Mouse (Mus musculus) MEL (cell line): Measurements from ENCODE around the gene Lgals8. TPM values are rescaled to one million over a fixed set of nuclear protein-coding genes. Genes with fewer than 3 reads are reported as not detected.

Experiments used
- DNase-seq: peaks from one replicate; pipeline ENCODE4 v3.0.0; 2011; ENCODE audit warnings: low read depth, low spot score
- H3K27ac ChIP-seq: 2 replicates; pipeline ENCODE4 v1.5.1; 2012; ENCODE audit warnings: low read depth, mild to moderate bottlenecking, control low read depth, low read length, moderate library complexity; ENCODE audit not compliant: control insufficient read depth
- H3K27me3 ChIP-seq, 2 experiments: fragments of 150-350 bp in 1 of 2; sonication (generic) in 1 of 2; 2 replicates each; pipeline ENCODE4 v1.6.1; 2012; ENCODE audit warnings: low read length in 2 of 2, mild to moderate bottlenecking in 2 of 2, improper control_type of control experiment in 1 of 2, moderate library complexity in 1 of 2; ENCODE audit not compliant: insufficient read depth in 2 of 2, control insufficient read depth in 1 of 2
- H3K36me3 ChIP-seq, 2 experiments: 2 replicates each; pipeline ENCODE4 v1.6.1; 2012 to 2014; ENCODE audit warnings: low read length in 2 of 2, improper control_type of control experiment in 1 of 2, inconsistent platforms in 1 of 2, mild to moderate bottlenecking in 1 of 2; ENCODE audit not compliant: insufficient read depth in 2 of 2, control insufficient read depth in 1 of 2
- H3K4me1 ChIP-seq, 2 experiments: fragments of 150-350 bp in 1 of 2; sonication (generic) in 1 of 2; 2 replicates each; pipeline ENCODE4 v1.6.1; 2012; ENCODE audit warnings: low read length in 2 of 2, improper control_type of control experiment in 1 of 2, mild to moderate bottlenecking in 1 of 2; ENCODE audit not compliant: insufficient read depth in 2 of 2, control insufficient read depth in 1 of 2
- H3K4me3 ChIP-seq, 2 experiments: fragments of 150-350 bp in 1 of 2; sonication (generic) in 1 of 2; 2 replicates each; pipeline ENCODE4 v1.5.1; 2012; ENCODE audit warnings: low read depth in 2 of 2, low read length in 2 of 2, mild to moderate bottlenecking in 2 of 2, moderate library complexity in 2 of 2, control low read depth in 1 of 2, improper control_type of control experiment in 1 of 2; ENCODE audit not compliant: control insufficient read depth in 1 of 2, insufficient read depth in 1 of 2
- H3K79me2 ChIP-seq: 2 replicates; pipeline ENCODE4 v1.6.1; 2012; ENCODE audit warnings: mild to moderate bottlenecking, low read length, moderate library complexity; ENCODE audit not compliant: control insufficient read depth, poor library complexity, insufficient read depth
- H3K9ac ChIP-seq: 2 replicates; pipeline ENCODE4 v1.6.1; 2012; ENCODE audit warnings: low read depth, mild to moderate bottlenecking, control low read depth, low read length, moderate library complexity; ENCODE audit not compliant: control insufficient read depth, poor library complexity, severe bottlenecking
- H3K9me3 ChIP-seq: fragments of 150-350 bp; sonication (generic); replicated peaks from 2 replicates; pipeline ENCODE4 v1.6.1; 2012; ENCODE audit warnings: mild to moderate bottlenecking, low read length, improper control_type of control experiment, moderate library complexity; ENCODE audit not compliant: insufficient read depth
- BHLHE40 ChIP-seq: IDR thresholded peaks from 2 replicates; pipeline ENCODE4 v1.6.1; 2012; ENCODE audit warnings: low read depth, mild to moderate bottlenecking, inconsistent platforms, low read length, improper control_type of control experiment, borderline replicate concordance
- CHD1 ChIP-seq: IDR thresholded peaks from 2 replicates; pipeline ENCODE4 v1.6.1; 2012; ENCODE audit warnings: low read depth, mild to moderate bottlenecking, inconsistent platforms, low read length, improper control_type of control experiment
- CTCF ChIP-seq, 3 experiments: IDR thresholded peaks in 2 of 3; conservative IDR thresholded peaks in 1 of 3; 2 replicates each; pipeline ENCODE4 v1.5.1; 2011 to 2012; ENCODE audit warnings: low read length in 3 of 3, low read depth in 2 of 3, mild to moderate bottlenecking in 2 of 3, improper control_type of control experiment in 1 of 3, inconsistent platforms in 1 of 3, mixed read lengths in 1 of 3, moderate library complexity in 1 of 3; ENCODE audit not compliant: control insufficient read depth in 1 of 3, insufficient read depth in 1 of 3, poor library complexity in 1 of 3, severe bottlenecking in 1 of 3
- ELF1 ChIP-seq: IDR thresholded peaks from 2 replicates; pipeline ENCODE4 v1.6.1; 2014; ENCODE audit warnings: low read depth, mild to moderate bottlenecking, inconsistent platforms, low read length, improper control_type of control experiment, moderate library complexity
- EP300 ChIP-seq, 2 experiments: IDR thresholded peaks; 2 replicates each; pipeline ENCODE4 v1.6.1; 2011; ENCODE audit warnings: improper control_type of control experiment in 2 of 2, low read length in 2 of 2, low read depth in 1 of 2, mild to moderate bottlenecking in 1 of 2
- ETS1 ChIP-seq: IDR thresholded peaks from 2 replicates; pipeline ENCODE4 v1.6.1; 2012; ENCODE audit warnings: low read depth, mild to moderate bottlenecking, inconsistent platforms, low read length, improper control_type of control experiment, moderate library complexity
- GABPA ChIP-seq: IDR thresholded peaks from 2 replicates; pipeline ENCODE4 v1.6.1; 2012; ENCODE audit warnings: low read depth, mild to moderate bottlenecking, inconsistent platforms, low read length, improper control_type of control experiment, moderate library complexity
- GATA1 ChIP-seq: IDR thresholded peaks from 2 replicates; pipeline ENCODE4 v1.6.1; 2011; ENCODE audit warnings: low read depth, low read length, improper control_type of control experiment
- HCFC1 ChIP-seq: IDR thresholded peaks from 2 replicates; pipeline ENCODE4 v1.6.1; 2012; ENCODE audit warnings: low read depth, mild to moderate bottlenecking, inconsistent platforms, low read length, improper control_type of control experiment, moderate library complexity
- JUND ChIP-seq: IDR thresholded peaks from 2 replicates; pipeline ENCODE4 v1.6.1; 2011; ENCODE audit warnings: low read depth, mild to moderate bottlenecking, improper control_type of control experiment, low read length
- KAT2A ChIP-seq: conservative IDR thresholded peaks from 2 replicates; pipeline ENCODE4 v1.6.1; 2012; ENCODE audit warnings: low read depth, low read length, improper control_type of control experiment, inconsistent platforms
- MAX ChIP-seq: IDR thresholded peaks from 2 replicates; pipeline ENCODE4 v1.6.1; 2011; ENCODE audit warnings: low read length, improper control_type of control experiment
- MAZ ChIP-seq: IDR thresholded peaks from 2 replicates; pipeline ENCODE4 v1.6.1; 2012; ENCODE audit warnings: low read depth, mild to moderate bottlenecking, inconsistent platforms, low read length, improper control_type of control experiment
- MEF2A ChIP-seq: IDR thresholded peaks from 2 replicates; pipeline ENCODE4 v1.6.1; 2014; ENCODE audit warnings: low read depth, mild to moderate bottlenecking, inconsistent platforms, low read length, improper control_type of control experiment; ENCODE audit not compliant: poor library complexity, insufficient replicate concordance, severe bottlenecking; ENCODE audit errors: extremely low read depth
- MXI1 ChIP-seq: IDR thresholded peaks from 2 replicates; pipeline ENCODE4 v1.6.1; 2011; ENCODE audit warnings: mild to moderate bottlenecking, low read depth, low read length, improper control_type of control experiment
- MYB ChIP-seq: IDR thresholded peaks from 2 replicates; pipeline ENCODE4 v1.6.1; 2011; ENCODE audit warnings: mild to moderate bottlenecking, low read depth, low read length, improper control_type of control experiment
- NELFE ChIP-seq: IDR thresholded peaks from 2 replicates; pipeline ENCODE4 v1.6.1; 2011; ENCODE audit warnings: low read depth, low read length, improper control_type of control experiment
- NRF1 ChIP-seq: IDR thresholded peaks from 2 replicates; pipeline ENCODE4 v1.6.1; 2014; ENCODE audit warnings: low read depth, mild to moderate bottlenecking, inconsistent platforms, low read length, improper control_type of control experiment, moderate library complexity; ENCODE audit not compliant: poor library complexity, insufficient read depth, severe bottlenecking
- POLR2AphosphoS2 ChIP-seq: IDR thresholded peaks from 2 replicates; pipeline ENCODE4 v1.6.1; 2011; ENCODE audit warnings: low read length, improper control_type of control experiment
- RAD21 ChIP-seq: IDR thresholded peaks from 2 replicates; pipeline ENCODE4 v1.6.1; 2011; ENCODE audit warnings: mild to moderate bottlenecking, low read depth, low read length, improper control_type of control experiment
- SIN3A ChIP-seq: IDR thresholded peaks from 2 replicates; pipeline ENCODE4 v1.6.1; 2012; ENCODE audit warnings: low read length, improper control_type of control experiment, inconsistent platforms
- SMC3 ChIP-seq: IDR thresholded peaks from 2 replicates; pipeline ENCODE4 v1.6.1; 2011; ENCODE audit warnings: low read depth, low read length, improper control_type of control experiment
- TAL1 ChIP-seq: IDR thresholded peaks from 2 replicates; pipeline ENCODE4 v1.6.1; 2012; ENCODE audit warnings: mild to moderate bottlenecking, inconsistent platforms, low read length, moderate library complexity, mixed read lengths
- TBP ChIP-seq: IDR thresholded peaks from 2 replicates; pipeline ENCODE4 v1.8.0; 2011; ENCODE audit warnings: low read depth, low read length, improper control_type of control experiment
- TCF12 ChIP-seq: IDR thresholded peaks from 2 replicates; pipeline ENCODE4 v1.6.1; 2014; ENCODE audit warnings: low read depth, mild to moderate bottlenecking, inconsistent platforms, low read length, improper control_type of control experiment, moderate library complexity
- USF1 ChIP-seq: IDR thresholded peaks from 2 replicates; pipeline ENCODE4 v1.6.1; 2014; ENCODE audit warnings: low read depth, mild to moderate bottlenecking, inconsistent platforms, low read length, improper control_type of control experiment, moderate library complexity
- USF2 ChIP-seq, 2 experiments: IDR thresholded peaks; 2 replicates each; pipeline ENCODE4 v1.6.1; 2011 to 2012; ENCODE audit warnings: improper control_type of control experiment in 2 of 2, low read length in 2 of 2, borderline replicate concordance in 1 of 2, inconsistent platforms in 1 of 2, low read depth in 1 of 2, mild to moderate bottlenecking in 1 of 2; ENCODE audit not compliant: insufficient read depth in 1 of 2
- ZC3H11A ChIP-seq: IDR thresholded peaks from 2 replicates; pipeline ENCODE4 v1.6.1; 2012; ENCODE audit warnings: low read depth, mild to moderate bottlenecking, inconsistent platforms, low read length, improper control_type of control experiment
- ZKSCAN1 ChIP-seq: IDR thresholded peaks from 2 replicates; pipeline ENCODE4 v1.6.1; 2012; ENCODE audit warnings: low read depth, mild to moderate bottlenecking, inconsistent platforms, low read length, improper control_type of control experiment, moderate library complexity
- polyA plus RNA-seq, 2 experiments: library from polyadenylated mRNA; stranded (reverse) in 1 of 2; unstranded in 1 of 2; fragments of >175 nt in 1 of 2; fragments of >200 nt in 1 of 2; gene quantifications; 2 replicates each; pipeline versions ENCODE4 v1.2.1 to v1.2.4; 2012; ENCODE audit warnings: low replicate concordance in 2 of 2, low read depth in 1 of 2; ENCODE audit not compliant: insufficient read length in 2 of 2, insufficient read depth in 1 of 2, missing spikeins in 1 of 2
- total RNA-seq: library from RNA; depleted of rRNA; stranded (reverse); fragments of 300-350 nt; gene quantifications from 2 replicates; pipeline ENCODE4 v1.2.3, GENCODE M21; 2012

Gene Lgals8
- total and polyA plus RNA-seq, 3 experiments: 12.9 to 23.7 TPM; not detected in 1

DNA sequence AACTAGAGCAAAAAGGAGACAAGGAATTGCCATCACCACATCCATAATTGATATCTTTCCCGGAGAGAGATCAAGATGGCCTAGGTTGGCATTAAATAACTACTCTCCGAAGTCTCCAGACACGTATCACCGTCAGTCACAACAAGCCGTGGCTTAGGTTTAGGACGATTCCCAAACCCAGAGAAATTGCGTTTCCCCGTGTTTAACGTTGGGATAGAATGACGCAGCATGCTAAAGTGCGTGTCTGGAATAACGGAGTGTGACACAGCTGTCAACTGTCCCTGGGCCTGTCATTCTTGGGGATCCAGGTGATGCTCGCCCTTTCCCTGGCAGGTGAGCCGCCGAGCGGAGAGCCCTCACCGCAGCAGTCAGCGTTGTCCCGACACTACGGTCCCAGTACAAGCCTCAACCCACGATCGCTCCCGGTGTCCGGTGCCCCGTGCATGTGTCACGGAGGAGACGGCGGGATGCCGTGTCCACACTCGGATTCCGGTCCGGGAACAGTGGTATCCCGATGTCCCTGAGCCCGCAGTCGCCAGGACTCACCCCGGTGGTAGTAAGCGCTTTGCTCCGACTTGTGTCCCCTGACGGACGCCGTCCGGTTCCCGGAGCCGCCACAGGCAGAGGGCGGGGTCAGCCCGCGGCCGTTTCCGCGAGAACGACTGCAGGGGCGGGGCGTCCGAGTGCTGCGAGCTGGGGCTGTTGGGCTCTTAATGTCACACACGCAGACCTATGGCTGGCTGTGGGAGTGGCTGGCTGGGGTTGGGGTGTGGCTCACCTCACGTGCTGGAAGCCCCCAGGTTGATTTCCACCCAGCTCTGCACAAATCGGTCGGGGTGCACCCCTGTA, 3.6 kb downstream of the Lgals8 start (continued):
- TF ChIP-seq CHD1 (no peak), USF2 (IDR thresholded peaks at IDR 0.05; ENCODE audit: borderline replicate concordance in 1 of 2, insufficient read depth in 1 of 2, low read depth in 1 of 2, low read length in 2 of 2) (no peak), GABPA (no peak), NRF1 (no peak), MXI1 (peak; percentile 93), TBP (peak; percentile 55), MEF2A (no peak), TAL1 (no peak), MYB (no peak), SIN3A (peak; percentile 72), BHLHE40 (peak; percentile 98), ZC3H11A (no peak), RAD21 (no peak)

DNA sequence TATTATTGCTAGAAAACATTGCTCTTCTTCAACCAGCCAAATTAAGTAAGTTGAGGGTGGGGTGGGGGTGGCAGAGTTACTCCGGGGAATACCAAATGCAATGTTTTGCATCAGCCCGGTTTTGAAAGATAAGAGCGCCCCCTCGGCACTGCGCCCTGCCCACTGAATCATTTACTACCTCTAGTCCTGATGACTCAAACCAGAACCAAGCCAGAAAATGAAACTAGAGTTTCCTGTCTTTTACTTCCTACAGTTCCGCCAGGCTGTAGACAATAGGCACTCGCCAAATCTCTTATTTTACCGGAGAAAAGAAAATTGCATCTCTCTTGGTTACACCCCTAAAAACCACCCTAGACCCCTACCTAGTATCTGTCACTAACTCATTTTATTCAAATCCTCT, 4.3 kb downstream of the Lgals8 start:
- Histone ChIP-seq H3K27ac (peak overlapping the region; percentile 93), H3K9me3 (no peaks in the 10 kb centered on the region), H3K36me3 (peaks cover 2 to 15% of the 10 kb centered on the region in 2 experiments; a peak in 3 of 4 replicates), H3K4me3 (peak overlapping the region; percentile 81 to 85), H3K79me2 (peaks cover 7% of the 10 kb centered on the region), H3K9ac (peak overlapping the region; percentile 86), H3K4me1 (peaks cover 3 to 12% of the 10 kb centered on the region in 2 experiments; a peak in 2 of 4 replicates), H3K27me3 (no peaks in the 10 kb centered on the region)
- TF ChIP-seq BHLHE40 (peak; percentile 33; the same call in 1 of the 2 replicates), ETS1 (peak; percentile 86), NELFE (peak; percentile 43; the same call in 1 of the 2 replicates), KAT2A (no peak), USF1 (no peak), MXI1 (peak; percentile 35; the same call in 1 of the 2 replicates), TAL1 (no peak), JUND (peak; percentile 66), CTCF (IDR thresholded peaks at IDR 0.05 in 2 of 3, conservative IDR thresholded peaks at IDR 0.05 in 1 of 3; ENCODE audit: control insufficient read depth in 1 of 3, insufficient read depth in 1 of 3, low read depth in 2 of 3, low read length in 3 of 3, poor library complexity in 1 of 3, severe bottlenecking in 1 of 3) (peak in 2 of 3 experiments; percentile 35 to 40; a peak in 4 of 6 replicates), SMC3 (no peak), SIN3A (peak; percentile 76), ELF1 (0 out of 2 replicates have a peak, but pooled peaks have one; percentile 35), MAZ (peak; percentile 65; the same call in 1 of the 2 replicates), MAX (0 out of 2 replicates have a peak, but pooled peaks have one; percentile 17), ZKSCAN1 (no peak), EP300 (IDR thresholded peaks at IDR 0.05; ENCODE audit: low read depth in 1 of 2, low read length in 2 of 2) (peak; percentile 44 to 65; a peak in 3 of 4 replicates), TBP (peak; percentile 31; the same call in 1 of the 2 replicates), POLR2AphosphoS2 (0 out of 2 replicates have a peak, but pooled peaks have one; percentile 16), GATA1 (peak; percentile 49), TCF12 (peak; percentile 50; the same call in 1 of the 2 replicates), HCFC1 (peak; percentile 49; the same call in 1 of the 2 replicates), RAD21 (peak; percentile 21)
- DNase-seq: peak; percentile 88
